Mouse (Mus musculus): Measurements from ENCODE around the gene Tex50.

The Tex50 gene

GRCm38 (mm10) chr1:161126461-161126860 is 32.7 kb downstream of the Tex50 start:
- DNase-seq (ENCODE audit: extremely low read depth, low read depth, low spot score), result no peak

GRCm38 (mm10) chr1:161122661-161123418 is 36.3 kb downstream of the Tex50 start:
- no peak for DNase-seq (ENCODE audit: extremely low read depth, low read depth, low spot score)

GRCm38 (mm10) chr1:161114591-161114990 is 44.5 kb downstream of the Tex50 start:
- DNase-seq (ENCODE audit: extremely low read depth, low read depth, low spot score), result no peak

- no peak for DNase-seq (ENCODE audit: extremely low read depth, low read depth, low spot score)
These were observed 49.9 kb downstream of the Tex50 start for GRCm38 (mm10) chr1:161109216-161109615.

All from fat pad, adult 2 months (tissue).